Mouse (Mus musculus) spleen, adult 10 weeks (tissue): Measurements from ENCODE around the gene Olfr74. TPM values are rescaled to one million over a fixed set of nuclear protein-coding genes. Genes with fewer than 3 reads are reported as not detected.

ENCODE experiments used
- polyA plus RNA-seq: library from polyadenylated mRNA; stranded (reverse); fragments of 350-450 nt; fragmentation: Illumina TruSeq; extraction: RNeasy Lipid Tissue Mini Kit (QIAGEN cat#74804); gene quantifications from one replicate; pipeline ENCODE4 v1.2.3, GENCODE M21; 2015; ENCODE audit warnings: low replicate concordance; ENCODE audit not compliant: insufficient read depth

Olfr74 gene
- not detected for polyA plus RNA-seq

DNA sequence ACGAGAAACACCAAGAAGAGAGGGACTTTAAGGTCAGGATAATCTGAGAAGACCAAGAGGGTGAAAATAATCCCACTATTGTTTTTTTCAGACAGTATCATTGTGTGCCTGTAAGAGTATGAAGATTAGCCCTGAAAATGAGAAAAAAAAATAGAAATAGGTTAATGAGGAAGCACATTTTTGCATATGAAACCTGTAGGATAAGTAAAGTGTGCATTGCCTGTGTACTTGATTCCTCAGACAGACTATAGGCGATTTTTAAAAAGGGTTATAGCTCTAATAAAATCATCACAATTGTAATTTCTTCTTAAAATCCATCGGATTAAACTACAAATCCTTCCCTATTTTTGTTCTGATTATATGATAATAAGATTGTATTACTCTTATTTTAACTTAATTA, at the start of gene Olfr74:
TSS of gene Olfr74 (minus strand) at position 101 of the 400 bp plus-strand sequence.

DNA sequence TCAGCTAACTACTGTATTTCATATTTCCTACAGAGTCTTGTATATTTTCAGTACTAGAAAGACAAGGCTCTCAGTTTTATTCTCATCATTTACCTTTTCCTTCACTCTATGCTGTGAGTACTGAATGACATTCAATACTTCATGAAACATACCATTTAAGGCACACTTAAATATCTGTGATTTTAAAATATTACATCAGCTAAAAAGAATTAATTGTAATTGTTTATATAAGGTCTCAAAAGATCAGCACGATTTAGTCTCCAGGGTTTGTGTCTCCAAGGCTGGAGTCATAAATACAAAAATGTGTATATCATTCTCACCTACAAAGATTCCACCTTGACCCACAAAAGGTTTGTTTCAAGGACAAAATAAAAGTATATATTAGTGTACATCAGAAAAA, 48.0 kb upstream of the Olfr74 start, which contains the start of gene Olfr1161:
TSS of gene Olfr1161 (plus strand) at position 301 of the 400 bp plus-strand sequence.

DNA sequence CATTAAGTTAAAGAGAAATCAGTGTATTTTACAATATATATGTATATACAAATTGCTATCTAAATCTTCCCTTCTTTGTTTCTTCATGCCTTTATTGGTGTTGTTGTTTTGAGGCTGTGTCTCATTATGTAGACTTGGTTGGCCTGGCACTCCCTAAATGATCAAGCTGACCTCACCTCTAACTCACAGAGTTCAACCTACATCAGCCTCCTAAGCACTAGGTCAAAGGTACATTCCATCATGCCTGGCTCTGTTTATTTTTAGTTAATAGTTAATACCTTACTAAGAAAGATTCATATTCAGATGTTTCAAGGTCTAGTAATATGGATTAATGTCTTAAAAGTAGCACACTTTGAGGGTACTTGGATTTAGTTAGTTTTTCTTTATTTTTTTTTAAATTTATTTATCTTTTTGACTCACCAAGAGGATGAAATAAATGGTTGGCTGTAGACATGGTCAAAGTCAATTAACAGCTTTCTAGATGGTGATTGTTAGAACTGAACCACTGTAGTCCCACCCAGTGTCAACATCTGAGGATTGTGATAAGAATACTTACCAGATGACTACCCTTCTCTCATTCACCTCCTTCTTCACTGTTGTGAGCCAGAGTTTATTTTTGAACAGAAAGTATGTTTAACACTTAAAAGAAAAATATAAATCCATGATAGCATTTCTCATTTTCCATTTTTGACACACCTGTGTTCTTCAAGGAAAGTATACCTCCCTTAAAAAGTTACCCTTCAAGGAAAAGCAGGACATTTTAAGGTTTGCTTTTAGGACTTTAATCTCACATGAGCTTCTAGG, 33.3 kb upstream of the Olfr74 start, which contains the start of gene Olfr1160:
TSS of gene Olfr1160 (minus strand) at position 754 of the 804 bp plus-strand sequence.

DNA sequence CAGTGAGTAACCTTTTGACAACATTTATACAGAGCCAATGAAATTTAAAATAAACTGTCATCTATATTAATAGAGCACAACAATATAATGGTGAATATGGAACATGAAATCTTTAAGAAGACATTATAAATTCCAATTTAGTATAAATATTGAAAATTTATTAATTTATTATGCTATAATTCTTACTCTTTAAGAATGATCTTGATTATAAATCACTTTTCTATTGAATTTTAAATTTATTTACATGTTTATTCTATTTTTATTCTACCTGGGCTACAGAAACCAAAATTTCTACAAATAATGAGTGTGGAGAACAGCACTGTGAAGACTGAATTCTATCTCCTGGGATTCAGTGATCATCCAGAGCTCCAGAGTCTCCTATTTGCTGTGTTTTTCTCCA, 15.3 kb upstream of the Olfr74 start, which contains the start of gene Olfr1158:
TSS of gene Olfr1158 (plus strand) at position 301 of the 400 bp plus-strand sequence.

DNA sequence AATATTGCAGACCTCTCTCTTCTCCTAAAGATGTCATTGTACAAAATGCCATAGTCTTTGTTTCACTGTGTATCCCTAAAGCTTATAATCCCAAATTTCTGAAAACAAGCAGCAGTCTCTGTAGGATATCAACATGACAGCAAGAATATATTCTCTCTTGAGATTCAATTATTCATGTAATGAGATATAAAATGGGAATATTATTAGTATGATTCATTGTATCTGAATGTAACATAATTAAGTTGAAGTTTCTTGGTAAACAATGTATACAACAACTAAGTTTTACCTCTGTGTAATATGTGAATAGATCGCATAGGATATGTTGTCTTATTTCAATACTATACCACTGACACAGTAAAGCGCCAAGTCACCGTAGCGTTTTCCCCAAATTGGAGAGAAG, 6.3 kb downstream of the Olfr74 start, which contains the start of gene Olfr1157:
TSS of gene Olfr1157 (minus strand) at position 101 of the 400 bp plus-strand sequence.

DNA sequence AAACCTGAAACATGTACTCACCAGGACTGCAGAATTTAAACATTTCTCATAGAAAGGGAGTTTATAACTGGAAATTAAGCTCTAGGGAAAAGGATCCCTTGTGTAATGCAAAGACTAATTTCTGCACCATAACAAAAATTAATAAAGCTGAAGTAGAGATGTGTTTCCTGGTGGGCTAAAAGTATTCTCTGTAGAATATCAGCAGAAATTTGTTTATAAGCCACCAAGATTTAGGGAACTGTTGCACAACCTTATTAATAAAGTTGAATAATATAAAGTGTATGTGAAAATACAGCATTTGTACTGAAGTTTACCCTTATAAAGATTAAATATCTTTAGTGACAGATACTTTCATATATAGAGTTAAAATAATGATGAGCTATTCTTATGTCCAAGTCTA, 21.5 kb downstream of the Olfr74 start, which contains the start of gene Olfr1156:
TSS of gene Olfr1156 (minus strand) at position 101 of the 400 bp plus-strand sequence.

DNA sequence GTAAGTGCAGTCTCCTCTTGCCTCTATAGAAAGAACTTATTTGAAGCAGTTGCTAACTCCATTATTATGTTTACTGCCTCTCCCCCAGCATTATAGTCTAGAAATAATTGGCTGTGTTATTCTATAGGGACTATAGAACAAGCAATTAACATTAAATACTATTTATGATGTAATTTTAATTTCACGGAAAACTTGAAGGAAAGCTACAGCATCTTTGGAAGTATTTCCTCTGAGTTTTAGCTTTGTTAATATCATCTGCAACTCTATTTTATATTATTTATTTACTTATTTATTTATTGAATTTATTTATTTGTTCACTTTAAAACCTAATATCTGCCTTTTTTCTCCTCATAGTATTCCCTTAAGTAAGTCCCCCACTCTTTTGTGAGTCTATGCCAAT, 29.4 kb downstream of the Olfr74 start, which contains the start of gene Olfr1155:
TSS of gene Olfr1155 (minus strand) at position 101 of the 400 bp plus-strand sequence.

Other genes starting within 250 kb of the Olfr74 start
- not detected for gene Olfr1138, start 234.7 kb downstream of the Olfr74 start, polyA plus RNA-seq
- not detected for gene Olfr1140, start 230.9 kb downstream of the Olfr74 start, polyA plus RNA-seq
- gene Olfr1141, start 220.7 kb downstream of the Olfr74 start, polyA plus RNA-seq, result not detected
- gene Olfr152, start 195.2 kb downstream of the Olfr74 start, polyA plus RNA-seq, result not detected
- not detected for gene Olfr1143, start 174.1 kb downstream of the Olfr74 start, polyA plus RNA-seq
- gene Olfr1145, start 164.8 kb downstream of the Olfr74 start, polyA plus RNA-seq, result not detected
- not detected for gene Olfr1148, start 144.1 kb downstream of the Olfr74 start, polyA plus RNA-seq
- gene Olfr1150-ps1, start 130.7 kb downstream of the Olfr74 start, polyA plus RNA-seq, result not detected
- gene Olfr1151, start 118.8 kb downstream of the Olfr74 start, polyA plus RNA-seq, result not detected
- not detected for gene Olfr1152, start 108.2 kb downstream of the Olfr74 start, polyA plus RNA-seq
- gene Olfr1153, start 79.7 kb downstream of the Olfr74 start, polyA plus RNA-seq, result not detected
- gene Olfr1154, start 69.5 kb downstream of the Olfr74 start, polyA plus RNA-seq, result not detected
- not detected for gene Olfr1155, start 29.5 kb downstream of the Olfr74 start, polyA plus RNA-seq
- not detected for gene Olfr1156, start 21.6 kb downstream of the Olfr74 start, polyA plus RNA-seq
- gene Olfr1157, start 6.4 kb downstream of the Olfr74 start, polyA plus RNA-seq, result not detected
- gene Olfr1158, start 15.4 kb upstream of the Olfr74 start, polyA plus RNA-seq, result not detected
- gene Olfr1160, start 33.6 kb upstream of the Olfr74 start, polyA plus RNA-seq, result not detected
- not detected for gene Olfr1161, start 48.1 kb upstream of the Olfr74 start, polyA plus RNA-seq
- not detected for gene Olfr73, start 63.0 kb upstream of the Olfr74 start, polyA plus RNA-seq
- not detected for gene Olfr1162, start 76.5 kb upstream of the Olfr74 start, polyA plus RNA-seq
- not detected for gene Olfr1163, start 97.2 kb upstream of the Olfr74 start, polyA plus RNA-seq
- gene Olfr1164, start 119.3 kb upstream of the Olfr74 start, polyA plus RNA-seq, result not detected
- gene Olfr1166, start 153.6 kb upstream of the Olfr74 start, polyA plus RNA-seq, result not detected
- not detected for gene Olfr1167, start 180.5 kb upstream of the Olfr74 start, polyA plus RNA-seq
- not detected for gene Olfr1168, start 207.2 kb upstream of the Olfr74 start, polyA plus RNA-seq